Mouse (Mus musculus) c-Kit-positive CD71-negative TER-119-negative erythroid progenitor cells, embryonic 14.5 days (primary cell): ENCODE measurements around the gene Zar1l.
"Not testable (repeated sequence)": the region's sequence is repeated elsewhere in the genome, so short reads cannot be mapped to it uniquely, and the experiment has no call there.

ENCODE experiments used
- DNase-seq: peaks from one replicate; pipeline ENCODE4 v3.0.0-alpha.2; 2013; ENCODE audit warnings: low read depth

The Zar1l gene

DNA sequence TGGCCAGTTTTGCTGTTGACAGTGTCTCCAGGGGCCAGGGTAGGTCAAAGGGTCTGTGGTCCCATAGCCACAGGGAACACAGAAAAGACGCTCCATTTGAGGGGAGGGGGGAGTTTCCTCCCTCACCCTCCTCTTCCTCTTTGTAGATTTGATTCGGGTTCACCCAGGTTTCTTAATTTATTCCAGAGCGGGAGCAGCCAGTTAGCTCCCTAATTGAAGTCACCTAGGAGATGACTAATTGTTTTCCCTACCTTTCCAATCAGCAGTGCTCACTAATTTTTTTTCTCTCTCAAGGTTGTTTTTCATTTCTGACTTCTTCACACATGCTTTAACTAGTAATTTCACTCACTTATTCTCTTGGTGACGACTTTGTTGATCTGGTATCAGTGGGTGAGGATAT lies at the start of gene Zar1l:
Gene Zar1l (minus strand): TSS at position 101 of the 400 bp plus-strand sequence.
- DNase-seq: no peak

- no peak for DNase-seq
Observed at GRCm38 (mm10) chr5:150566971-150567370, 49.0 kb upstream of the Zar1l start.

GRCm38 (mm10) chr5:150566226-150566625 lies 48.3 kb upstream of the Zar1l start:
- DNase-seq: no peak

- DNase-seq: no peak
Observed at GRCm38 (mm10) chr5:150564426-150564825, 46.5 kb upstream of the Zar1l start.

GRCm38 (mm10) chr5:150561783-150562182 lies 43.8 kb upstream of the Zar1l start:
- DNase-seq: no peak

GRCm38 (mm10) chr5:150561376-150561775 lies 43.4 kb upstream of the Zar1l start:
- DNase-seq: no peak

GRCm38 (mm10) chr5:150560851-150561250 lies 42.9 kb upstream of the Zar1l start:
- DNase-seq: no peak

DNA sequence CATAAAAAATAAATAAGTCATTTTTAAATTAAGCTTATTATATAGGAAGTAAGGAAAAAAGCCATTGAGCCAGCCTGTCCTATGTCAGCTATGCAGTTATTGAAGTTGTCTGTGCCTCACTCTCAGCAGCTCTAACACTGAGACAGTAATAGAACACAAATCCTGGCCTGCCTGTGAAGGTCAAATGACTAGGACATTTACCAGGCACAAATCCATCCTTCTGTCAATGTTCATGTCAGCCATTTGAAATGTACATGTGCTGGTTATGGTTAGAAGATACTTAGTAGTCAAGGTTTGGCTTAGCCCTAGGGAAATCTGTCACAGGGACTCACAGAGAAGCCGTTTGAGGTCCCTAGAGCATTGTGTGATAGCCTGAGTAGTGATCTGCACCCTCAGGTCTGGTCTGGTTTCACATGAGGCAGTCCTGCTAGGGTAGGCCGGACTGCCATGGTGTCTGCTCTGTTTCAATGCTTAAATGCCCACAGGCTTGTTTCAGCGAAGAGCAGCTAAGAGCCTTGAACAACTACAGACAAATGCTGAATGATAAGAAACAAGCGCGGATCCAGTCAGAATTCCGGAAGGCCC lies 41.6 kb upstream of the Zar1l start:
- DNase-seq: no peak

- DNase-seq: no peak
Observed at GRCm38 (mm10) chr5:150551637-150552036, 33.7 kb upstream of the Zar1l start.

GRCm38 (mm10) chr5:150543184-150543583 lies 25.2 kb upstream of the Zar1l start:
- DNase-seq: no peak

DNA sequence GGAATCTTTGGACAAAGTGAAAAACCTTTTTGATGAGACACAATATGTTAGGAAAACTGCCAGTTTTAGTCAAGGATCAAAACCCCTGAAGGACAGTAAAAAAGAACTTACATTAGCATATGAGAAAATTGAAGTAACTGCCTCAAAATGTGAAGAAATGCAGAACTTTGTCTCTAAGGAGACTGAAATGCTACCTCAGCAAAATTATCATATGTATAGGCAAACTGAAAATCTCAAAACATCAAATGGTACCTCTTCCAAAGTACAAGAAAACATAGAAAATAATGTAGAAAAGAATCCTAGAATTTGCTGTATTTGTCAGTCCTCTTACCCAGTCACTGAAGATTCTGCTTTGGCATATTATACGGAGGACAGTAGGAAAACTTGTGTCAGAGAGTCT lies 23.3 kb upstream of the Zar1l start:
- no peak for DNase-seq

DNA sequence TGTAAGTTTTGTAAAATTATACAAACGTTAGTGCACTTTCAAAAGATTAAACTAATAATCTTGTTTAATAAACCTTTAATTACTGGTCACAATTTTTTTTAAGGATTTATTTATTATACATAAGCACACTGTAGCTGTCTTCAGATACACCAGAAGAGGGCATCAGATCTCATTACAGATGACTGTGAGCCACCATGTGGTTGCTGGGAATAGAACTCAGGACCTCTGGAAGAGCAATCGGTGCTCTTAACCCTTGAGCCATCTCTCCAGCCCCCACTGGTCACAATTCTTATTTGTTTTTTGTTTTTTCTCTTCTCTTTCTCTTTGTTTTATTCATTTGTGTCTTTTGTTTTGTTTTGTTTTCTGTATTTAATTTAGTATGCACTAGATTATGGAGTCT lies 7.3 kb upstream of the Zar1l start:
- DNase-seq: no peak

DNA sequence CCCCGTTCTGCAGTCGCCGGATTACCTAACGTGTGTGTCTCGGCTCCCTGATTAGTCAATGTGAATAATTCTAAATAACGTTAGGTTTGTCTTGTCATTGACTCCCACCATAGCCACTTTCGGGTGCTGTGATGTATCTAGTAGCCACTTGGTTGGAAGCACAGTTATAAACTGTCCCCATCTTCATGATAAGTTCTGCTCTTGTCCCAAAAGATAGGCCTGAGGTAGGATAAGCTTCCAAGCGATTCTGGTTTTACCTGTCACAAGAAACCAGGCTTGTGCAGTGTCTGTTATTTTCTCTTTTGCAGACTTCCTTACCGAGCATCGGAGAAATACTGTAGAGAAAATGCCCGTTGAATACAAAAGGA lies 4.9 kb upstream of the Zar1l start:
- no peak for DNase-seq

- peak; percentile 81 for DNase-seq
Observed at GRCm38 (mm10) chr5:150521937-150522866, 4.2 kb upstream of the Zar1l start, which contains the start of gene Brca2. Brca2 (plus strand) TSS chr5:150522630.

- DNase-seq: peak; percentile 43
Observed at GRCm38 (mm10) chr5:150519551-150519950, 1.6 kb upstream of the Zar1l start.

DNA sequence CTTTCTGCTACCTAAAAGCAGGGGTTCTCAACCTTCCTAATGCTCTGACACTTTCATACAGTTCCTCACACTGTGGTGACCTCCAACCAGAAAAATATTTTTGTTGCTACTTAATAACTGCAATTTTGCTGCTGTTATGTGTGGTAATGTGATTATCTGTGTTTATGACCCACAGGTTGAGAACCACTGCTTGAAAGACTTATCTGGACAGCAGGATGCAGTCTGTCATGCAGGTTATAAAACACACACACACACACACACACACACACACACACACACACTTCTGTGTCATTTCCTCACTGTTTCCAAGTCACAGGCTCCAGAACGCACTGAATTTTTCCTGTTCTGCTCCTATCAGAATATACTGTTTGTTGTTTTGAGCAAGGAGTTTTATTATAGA lies 3.9 kb downstream of the Zar1l start:
- no peak for DNase-seq

DNA sequence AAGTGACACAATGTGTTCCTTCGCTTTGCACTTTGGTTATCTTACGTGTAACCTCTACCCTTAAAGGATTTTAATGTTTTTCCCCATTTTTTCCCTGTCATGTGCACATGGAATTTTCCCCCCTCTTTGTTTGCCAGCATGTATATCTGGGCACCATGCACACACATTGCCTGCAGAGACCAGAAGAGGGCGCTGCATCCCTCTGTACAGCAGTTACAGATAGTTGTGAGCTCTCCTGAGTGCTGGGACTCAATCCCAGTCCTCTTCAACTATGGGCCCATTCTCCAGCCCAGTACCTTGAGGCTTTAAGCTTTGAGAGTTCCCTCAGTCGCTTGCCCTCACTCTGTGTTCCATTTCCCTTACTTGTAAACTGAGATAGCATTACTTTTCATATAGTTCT lies 4.7 kb downstream of the Zar1l start:
- no peak for DNase-seq

GRCm38 (mm10) chr5:150510451-150511225 lies 7.3 kb downstream of the Zar1l start:
- no peak for DNase-seq

- DNase-seq: peak; percentile 17
Observed at GRCm38 (mm10) chr5:150495792-150496191, 22.2 kb downstream of the Zar1l start.

GRCm38 (mm10) chr5:150491573-150492173 lies 26.3 kb downstream of the Zar1l start:
- not testable (repeated sequence) for DNase-seq

DNA sequence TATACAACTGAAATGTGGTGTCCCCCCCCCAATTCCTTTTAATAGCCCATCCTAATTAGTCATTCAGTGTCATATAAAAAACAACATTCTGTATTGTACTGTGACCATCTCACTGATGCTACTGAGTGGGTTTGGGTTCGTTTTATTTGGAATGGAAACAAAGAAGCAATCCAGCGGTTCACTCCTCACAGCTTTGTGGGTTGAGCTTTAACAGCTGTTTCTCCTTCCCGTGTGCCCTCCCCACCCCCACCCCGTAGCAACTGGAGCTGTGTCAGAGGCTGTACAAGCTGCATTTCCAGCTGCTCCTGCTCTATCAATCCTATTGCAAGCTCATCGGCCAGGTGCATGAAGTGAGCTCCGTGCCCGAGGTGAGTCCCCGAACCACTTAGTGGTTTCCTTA lies 27.1 kb downstream of the Zar1l start:
- no peak for DNase-seq

GRCm38 (mm10) chr5:150490285-150490684 lies 27.7 kb downstream of the Zar1l start:
- DNase-seq: no peak
